Mouse (Mus musculus): ENCODE data around the gene Vps26b. TPM values are rescaled to one million over a fixed set of nuclear protein-coding genes. Genes with fewer than 3 reads are reported as not detected.

Vps26b gene
- total and polyA plus RNA-seq, 2 experiments from 2014 or later = 12.6 to 34.4 TPM

- Histone ChIP-seq H3K4me2 (ENCODE audit: low read depth, low read length) (no peak overlapping the region), H3K27me3 (ENCODE audit: control insufficient read depth, insufficient read depth, low read length) (no peaks in the 10 kb centered on the region), H3K4me3 (ENCODE audit: low read depth, low read length) (no peak overlapping the region), H3K4me1 (ENCODE audit: control insufficient read depth, insufficient read depth) (no peaks in the 10 kb centered on the region), H3K27ac (ENCODE audit: low read depth) (no peak overlapping the region), H3K9ac (replicated peaks; ENCODE audit: low read depth, low read length) (no peak overlapping the region), H3K36me3 (replicated peaks; ENCODE audit: control insufficient read depth, insufficient read depth, low read length) (peaks cover 79% of the 10 kb centered on the region), H3K9me3 (replicated peaks; ENCODE audit: control insufficient read depth, low read length) (no peaks in the 10 kb centered on the region)
- ATAC-seq (ENCODE audit: insufficient read depth, low read depth) (no peak), DNase-seq (ENCODE audit: low spot score) (no peak)
- TF ChIP-seq CTCF (IDR thresholded peaks at IDR 0.05; ENCODE audit: low read depth) (peak; percentile 23; the same call in 1 of the 2 replicates), EP300 (IDR thresholded peaks at IDR 0.05; ENCODE audit: low read depth) (no peak)
- WGBS = 90% methylated on average over 2 of the region's 2 CpGs
Observed at GRCm38 (mm10) chr9:27049492-27049891, 19.6 kb upstream of the Vps26b start.

- H3K4me1 ChIP-seq (ENCODE audit: control insufficient read depth, insufficient read depth) = no peaks in the 10 kb centered on the region
Observed at GRCm38 (mm10) chr9:27043892-27044291, 14.0 kb upstream of the Vps26b start.

GRCm38 (mm10) chr9:27030763-27031100 lies 867 bp upstream of the Vps26b start:
- WGBS = under 1% methylated on average over 17 of the region's 17 CpGs
- no peak for DNase-seq (ENCODE audit: low spot score)
- no peaks in the 10 kb centered on the region for H3K27me3 ChIP-seq (ENCODE audit: control insufficient read depth, insufficient read depth, low read length)
- ATAC-seq (ENCODE audit: insufficient read depth, low read depth) = peak; percentile 3; the same call in 1 of the 2 replicates
- no peaks in the 10 kb centered on the region for H3K36me3 ChIP-seq (replicated peaks; ENCODE audit: control insufficient read depth, insufficient read depth, low read length)
- peak overlapping the region; percentile 93 for H3K9ac ChIP-seq (replicated peaks; ENCODE audit: low read depth, low read length)
- H3K4me2 ChIP-seq (ENCODE audit: low read depth, low read length) = peak overlapping the region; percentile 92
- peaks cover 24% of the 10 kb centered on the region for H3K4me1 ChIP-seq (ENCODE audit: control insufficient read depth, insufficient read depth)
- H3K4me3 ChIP-seq (ENCODE audit: low read depth, low read length) = peak overlapping the region; percentile 93
- peak overlapping the region; percentile 89 for H3K27ac ChIP-seq (ENCODE audit: low read depth)
- no peak for TF ChIP-seq CTCF (IDR thresholded peaks at IDR 0.05; ENCODE audit: low read depth)
- TF ChIP-seq EP300 (IDR thresholded peaks at IDR 0.05; ENCODE audit: low read depth) = no peak
- no peaks in the 10 kb centered on the region for H3K9me3 ChIP-seq (replicated peaks; ENCODE audit: control insufficient read depth, low read length)

More at GRCm38 (mm10) chr9:27043892-27044291, 14.0 kb upstream of the Vps26b start:
- Histone ChIP-seq H3K4me2 (ENCODE audit: low read depth, low read length) (no peak overlapping the region), H3K36me3 (replicated peaks; ENCODE audit: control insufficient read depth, insufficient read depth, low read length) (peaks cover 84% of the 10 kb centered on the region), H3K27ac (ENCODE audit: low read depth) (no peak overlapping the region), H3K9me3 (replicated peaks; ENCODE audit: control insufficient read depth, low read length) (no peaks in the 10 kb centered on the region), H3K27me3 (ENCODE audit: control insufficient read depth, insufficient read depth, low read length) (no peaks in the 10 kb centered on the region), H3K4me3 (ENCODE audit: low read depth, low read length) (no peak overlapping the region), H3K9ac (replicated peaks; ENCODE audit: low read depth, low read length) (no peak overlapping the region)
- WGBS = 93% methylated on average over 5 of the region's 5 CpGs
- no peak for TF ChIP-seq CTCF (IDR thresholded peaks at IDR 0.05; ENCODE audit: low read depth)
- no peak for TF ChIP-seq EP300 (IDR thresholded peaks at IDR 0.05; ENCODE audit: low read depth)
- ATAC-seq (ENCODE audit: insufficient read depth, low read depth) (no peak), DNase-seq (ENCODE audit: low spot score) (no peak)

DNA sequence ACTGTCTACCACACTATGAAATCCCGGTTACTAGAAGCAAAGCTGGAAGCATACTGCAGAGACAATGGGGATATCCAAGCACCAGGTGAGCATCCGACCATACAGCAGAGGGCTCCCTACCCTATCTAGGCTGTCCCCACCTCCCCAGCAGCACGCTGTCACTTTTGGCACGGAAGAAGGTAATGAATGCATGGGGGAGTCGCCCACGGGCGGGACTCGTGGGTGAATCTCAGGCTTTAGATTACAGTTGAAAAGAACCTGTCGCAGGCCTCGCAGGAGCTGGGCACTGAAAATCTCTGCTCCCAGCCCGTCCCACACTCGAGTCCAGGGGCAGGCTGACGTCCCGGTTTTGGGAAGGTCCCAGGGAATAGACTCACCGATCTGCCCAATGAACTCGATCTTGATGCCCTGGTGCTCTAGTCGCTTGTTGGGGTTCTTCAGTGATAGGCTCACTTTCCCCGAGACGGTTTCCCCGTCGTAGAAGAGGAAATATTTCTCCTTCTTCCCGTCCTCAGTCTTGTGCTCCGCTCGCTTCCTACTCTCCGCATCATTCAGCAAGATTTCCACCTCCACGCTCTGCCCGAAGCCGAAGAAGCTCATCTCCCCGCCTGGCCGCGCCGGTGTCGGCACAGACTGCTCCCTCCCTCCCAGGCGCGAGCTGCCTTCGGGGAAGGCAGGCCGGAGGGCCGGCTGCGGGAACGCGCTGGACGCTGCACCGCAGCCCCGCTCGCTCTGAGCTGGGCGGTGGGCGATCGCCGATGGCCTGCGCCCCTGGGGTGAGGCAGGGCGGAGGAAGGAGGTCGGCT lies 640 bp downstream of the Vps26b start:
- Histone ChIP-seq H3K4me1 (ENCODE audit: control insufficient read depth, insufficient read depth) (peaks cover 29% of the 10 kb centered on the region), H3K9me3 (replicated peaks; ENCODE audit: control insufficient read depth, low read length) (no peaks in the 10 kb centered on the region), H3K9ac (replicated peaks; ENCODE audit: low read depth, low read length) (peak overlapping the region; percentile 93), H3K27ac (ENCODE audit: low read depth) (peak overlapping the region; percentile 89), H3K4me3 (ENCODE audit: low read depth, low read length) (peak overlapping the region; percentile 93), H3K4me2 (ENCODE audit: low read depth, low read length) (peak overlapping the region; percentile 92), H3K27me3 (ENCODE audit: control insufficient read depth, insufficient read depth, low read length) (no peaks in the 10 kb centered on the region), H3K36me3 (replicated peaks; ENCODE audit: control insufficient read depth, insufficient read depth, low read length) (no peaks in the 10 kb centered on the region; the same call in 1 of the 2 replicates)
- TF ChIP-seq CTCF (IDR thresholded peaks at IDR 0.05; ENCODE audit: low read depth) (peak; percentile 25; the same call in 1 of the 2 replicates), EP300 (IDR thresholded peaks at IDR 0.05; ENCODE audit: low read depth) (no peak)
- WGBS = under 1% methylated on average over 52 of the region's 52 CpGs
- ATAC-seq (ENCODE audit: insufficient read depth, low read depth) = peak; percentile 18
- peak; percentile 33 for DNase-seq (ENCODE audit: low spot score)

GRCm38 (mm10) chr9:27026708-27027107 lies 3.2 kb downstream of the Vps26b start:
- no peak overlapping the region for H3K9ac ChIP-seq (replicated peaks; ENCODE audit: low read depth, low read length)

More at GRCm38 (mm10) chr9:27026708-27027107, 3.2 kb downstream of the Vps26b start:
- TF ChIP-seq CTCF (IDR thresholded peaks at IDR 0.05; ENCODE audit: low read depth) (no peak), EP300 (IDR thresholded peaks at IDR 0.05; ENCODE audit: low read depth) (no peak)
- H3K4me2 ChIP-seq (ENCODE audit: low read depth, low read length) = no peak overlapping the region
- no peaks in the 10 kb centered on the region for H3K27me3 ChIP-seq (ENCODE audit: control insufficient read depth, insufficient read depth, low read length)
- H3K27ac ChIP-seq (ENCODE audit: low read depth) = no peak overlapping the region
- no peak for ATAC-seq (ENCODE audit: insufficient read depth, low read depth)
- no peak overlapping the region for H3K4me3 ChIP-seq (ENCODE audit: low read depth, low read length)
- WGBS = 68% methylated on average over 1 of the region's 1 CpGs
- H3K9me3 ChIP-seq (replicated peaks; ENCODE audit: control insufficient read depth, low read length) = no peaks in the 10 kb centered on the region
- no peak for DNase-seq (ENCODE audit: low spot score)
- peaks cover 29% of the 10 kb centered on the region for H3K4me1 ChIP-seq (ENCODE audit: control insufficient read depth, insufficient read depth)
- peaks cover 7% of the 10 kb centered on the region; the same call in 1 of the 2 replicates for H3K36me3 ChIP-seq (replicated peaks; ENCODE audit: control insufficient read depth, insufficient read depth, low read length)

Measured in heart, postnatal 0 days (tissue).